Mouse (Mus musculus) gastrocnemius, postnatal 14 days (tissue): ENCODE measurements around the gene Btf3. TPM values are rescaled to one million over a fixed set of nuclear protein-coding genes. Genes with fewer than 3 reads are reported as not detected.
A peak's percentile ranks its signal among the peaks of the same experiment; 100 is the strongest.

Experiments
- DNase-seq: peaks from one replicate; pipeline ENCODE4 v3.0.0; 2021; ENCODE audit warnings: mixed read lengths
- intact Hi-C: fragments of 180-260 bp; cut with DNase I; formaldehyde crosslinking; loops from one replicate; pipeline ENCODE4 v1.15.1; 2025; ENCODE audit warnings: low total_unique reads
- total RNA-seq, 2 experiments: library from RNA; stranded (reverse); gene quantifications; 2 replicates each; pipeline ENCODE4 v1.2.3; 2021

The Btf3 gene
- total RNA-seq, 2 experiments from 2014 or later: 243 to 260 TPM

DNA sequence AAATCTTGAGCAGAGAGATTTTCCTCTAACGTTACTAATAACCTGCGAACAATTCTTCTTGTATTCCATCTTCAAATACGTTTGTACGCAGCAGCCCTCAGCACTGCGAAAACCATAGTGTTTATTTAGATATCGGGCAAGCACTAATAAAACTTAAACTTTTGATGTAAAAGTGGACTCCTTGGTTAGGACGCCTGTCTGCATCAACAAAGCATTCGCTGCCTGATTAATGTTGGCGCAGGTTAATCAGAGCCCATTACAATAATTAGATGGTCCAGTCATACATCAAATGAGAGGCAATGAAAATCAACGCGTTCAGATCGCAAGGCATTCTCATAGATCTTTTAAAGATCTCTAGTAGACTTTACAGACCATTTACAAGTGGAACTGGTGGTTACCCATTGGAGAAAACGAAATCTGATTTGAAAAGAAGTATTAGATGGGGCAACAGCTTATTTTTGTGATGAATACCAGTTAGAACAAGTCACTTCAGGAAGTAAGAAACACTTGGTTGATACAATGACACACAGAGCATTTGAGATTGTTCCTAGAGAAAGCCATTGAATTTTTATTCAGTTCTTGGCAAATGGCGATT is 35.7 kb upstream of the Btf3 start:
- DNase-seq: no peak
- intact Hi-C loops: loop anchor here (10.0 kb wide), 2 partner anchors 152 to 232 kb away; no protein-coding TSS in a partner anchor

DNA sequence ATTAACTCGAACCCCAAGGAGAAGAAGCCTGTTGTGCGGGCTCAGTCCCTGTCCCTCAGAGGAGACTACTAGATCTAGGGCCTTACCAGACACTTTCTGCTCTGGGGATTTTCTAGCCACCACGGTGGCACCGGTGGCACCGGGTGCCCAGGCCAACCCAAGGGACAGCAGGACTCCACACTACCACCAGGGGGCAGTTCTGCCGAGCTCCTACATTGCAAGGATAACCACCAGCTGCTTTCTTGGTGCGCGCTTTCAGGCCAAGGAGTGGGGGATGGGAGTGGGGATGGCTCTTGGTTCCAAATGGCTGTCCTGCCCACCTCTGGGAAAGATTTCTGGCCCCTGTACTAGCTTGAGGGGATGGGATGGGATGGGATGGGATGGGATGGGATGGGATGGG is 34.7 kb upstream of the Btf3 start:
- intact Hi-C loops: loop anchor here (10.0 kb wide), 2 partner anchors 153 to 233 kb away; no protein-coding TSS in a partner anchor
- peak; percentile 33 for DNase-seq

DNA sequence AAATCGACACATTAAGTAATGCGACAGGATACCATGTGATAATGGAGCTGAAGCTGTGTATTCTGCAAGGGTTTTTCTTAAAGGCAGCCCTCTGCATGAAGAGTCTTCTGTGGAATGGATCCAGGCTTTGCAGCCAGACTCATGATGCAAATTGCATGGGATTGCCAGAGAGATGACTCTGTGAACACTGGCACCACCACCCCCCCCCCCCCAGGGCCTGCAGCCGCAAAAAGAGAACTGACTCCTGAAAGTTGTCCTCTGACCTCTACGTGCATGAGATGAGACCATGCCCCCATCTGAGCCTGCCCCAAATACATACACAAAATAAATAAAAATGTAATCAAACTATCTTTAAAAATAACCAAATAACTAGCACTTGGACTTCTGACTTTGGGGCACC is 32.7 kb upstream of the Btf3 start:
- no peak for DNase-seq
- intact Hi-C loops: no loop called here

DNA sequence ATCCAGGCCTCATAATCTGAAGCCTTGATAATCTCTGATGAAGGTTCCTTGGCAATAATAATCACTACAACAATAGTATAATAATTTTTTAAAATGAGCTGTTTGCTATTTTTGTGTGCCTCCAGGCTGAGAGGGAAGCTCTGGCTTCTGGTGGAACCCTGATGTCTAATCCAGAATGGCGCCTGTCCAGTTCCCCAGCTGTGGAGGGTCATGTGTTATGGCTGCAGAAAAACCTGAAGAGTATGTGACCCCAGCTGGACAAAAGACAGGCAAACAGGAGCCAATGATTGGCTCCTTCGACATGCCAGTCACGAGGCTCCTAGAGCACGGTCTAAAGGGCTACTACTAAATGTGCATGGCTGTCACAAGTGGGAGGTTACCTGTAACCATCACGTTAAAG is 23.7 kb upstream of the Btf3 start:
- peak; percentile 44 for DNase-seq
- intact Hi-C loops: no loop called here

DNA sequence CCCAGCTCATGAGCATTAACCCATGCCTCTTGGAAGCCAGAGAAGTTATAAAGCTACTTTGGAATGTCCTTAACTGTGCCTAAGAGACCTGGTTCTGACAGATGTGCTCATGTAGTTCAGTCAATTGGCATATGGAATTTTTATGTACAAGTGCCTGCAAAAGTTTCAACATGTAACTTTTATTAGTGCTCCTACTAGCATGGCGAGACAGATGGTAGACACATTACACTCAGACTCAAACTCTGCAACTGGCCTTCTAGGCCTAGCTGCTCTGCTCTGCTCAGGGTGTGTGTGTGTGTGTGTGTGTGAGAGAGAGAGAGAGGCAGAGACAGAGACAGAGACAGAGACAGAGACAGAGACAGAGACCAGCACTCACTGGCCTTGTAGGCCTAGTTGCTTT is 19.4 kb upstream of the Btf3 start:
- DNase-seq: no peak

DNA sequence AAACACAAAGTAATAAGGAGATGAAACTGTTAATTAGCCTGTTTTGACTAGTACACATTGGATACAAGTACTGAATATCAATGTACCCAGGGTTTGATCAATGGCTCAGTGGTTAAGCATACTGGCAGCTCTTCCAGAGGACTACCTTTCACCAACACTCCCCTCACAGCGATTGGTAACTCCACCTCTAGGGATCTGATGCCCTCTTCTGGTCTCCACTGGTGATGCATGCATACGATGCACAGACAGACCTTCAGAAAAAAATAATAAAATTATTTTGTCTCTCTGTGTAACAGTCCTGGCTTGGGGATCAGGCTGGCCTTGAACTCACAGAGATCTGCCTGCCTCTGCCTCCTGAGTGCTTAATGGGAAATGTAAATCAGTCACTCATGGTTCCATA is 15.3 kb upstream of the Btf3 start:
- intact Hi-C loops: no loop called here
- peak; percentile 7 for DNase-seq

More for the DNA sequence above, 19.4 kb upstream of the Btf3 start:
- intact Hi-C loops: no loop called here

DNA sequence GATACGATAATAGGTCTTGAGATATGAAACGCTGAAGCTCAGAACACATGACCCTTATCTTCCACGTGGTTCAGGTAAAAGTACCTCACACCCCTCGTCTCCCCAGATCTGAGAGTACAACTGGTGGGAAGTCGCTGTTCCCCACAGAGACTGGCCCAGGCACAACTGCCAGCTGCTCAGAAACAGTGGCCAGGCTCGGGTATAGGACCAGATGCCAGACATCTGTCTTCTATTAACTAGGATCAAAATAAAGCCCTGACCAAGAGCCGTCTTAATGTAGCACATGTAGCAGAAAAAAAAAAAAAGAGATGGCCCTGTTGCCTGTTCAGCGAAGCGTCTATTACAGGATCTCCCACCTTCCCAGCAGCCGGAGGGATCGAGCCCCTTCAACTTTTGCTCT is 8.2 kb upstream of the Btf3 start:
- no peak for DNase-seq
- intact Hi-C loops: no loop called here

DNA sequence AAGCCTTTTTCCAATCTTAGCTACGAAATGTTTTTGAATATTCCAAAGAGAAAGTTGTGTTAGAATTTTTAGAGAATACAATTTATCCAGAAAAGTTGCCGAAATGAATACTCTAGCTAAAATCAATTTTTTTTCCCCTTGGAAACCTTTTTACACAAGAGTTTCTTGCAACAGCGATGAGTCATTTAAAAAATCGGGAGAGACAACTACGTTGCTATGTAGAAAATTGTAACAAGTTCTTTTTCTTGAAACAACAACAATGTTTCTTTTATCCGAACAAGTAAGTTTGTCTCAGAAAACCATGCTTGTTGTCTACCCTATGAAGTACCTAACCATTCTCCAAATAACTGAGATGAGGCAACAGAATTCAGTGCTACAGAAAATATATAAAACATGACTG is 1.1 kb upstream of the Btf3 start:
- intact Hi-C loops: no loop called here
- no peak for DNase-seq

DNA sequence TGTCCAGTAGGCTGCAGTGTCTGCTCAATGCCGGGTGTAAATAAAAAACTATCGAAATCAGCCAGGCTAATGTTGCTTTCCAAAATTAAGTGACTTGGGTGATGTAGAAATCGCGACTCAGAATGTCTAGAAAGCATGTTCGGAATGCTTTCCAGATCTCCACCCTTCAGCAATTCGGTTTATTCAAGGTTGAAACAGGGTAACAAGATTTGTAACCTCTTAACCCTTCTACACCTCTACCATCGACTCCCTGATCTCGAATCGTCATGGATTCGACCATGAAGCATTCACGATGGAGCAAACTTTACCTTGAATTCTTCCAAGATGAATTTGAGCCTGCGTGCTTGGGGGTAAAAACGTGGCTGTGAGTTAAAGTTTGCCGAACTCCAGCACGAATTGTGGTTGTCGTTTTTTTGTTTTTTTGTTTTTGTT is 456 bp upstream of the Btf3 start:
- intact Hi-C loops: no loop called here
- no peak for DNase-seq

DNA sequence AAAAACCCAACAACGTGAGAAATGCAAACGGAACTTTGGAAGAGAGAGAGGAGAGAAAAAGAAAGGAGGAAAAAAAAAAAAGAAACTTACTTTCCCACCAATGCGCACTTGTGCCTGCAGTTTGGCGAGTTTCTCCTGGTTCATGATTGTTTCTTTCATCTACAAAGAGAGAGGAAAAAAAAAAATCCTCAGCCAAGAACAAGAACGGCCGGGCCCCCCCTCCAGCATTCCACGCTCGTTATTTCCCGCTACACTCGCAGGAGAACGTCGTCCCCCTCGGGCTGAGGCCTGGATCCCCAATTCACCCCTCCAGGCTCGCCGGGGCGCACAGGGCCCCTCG is 696 bp downstream of the Btf3 start:
- no peak for DNase-seq
- intact Hi-C loops: no loop called here

DNA sequence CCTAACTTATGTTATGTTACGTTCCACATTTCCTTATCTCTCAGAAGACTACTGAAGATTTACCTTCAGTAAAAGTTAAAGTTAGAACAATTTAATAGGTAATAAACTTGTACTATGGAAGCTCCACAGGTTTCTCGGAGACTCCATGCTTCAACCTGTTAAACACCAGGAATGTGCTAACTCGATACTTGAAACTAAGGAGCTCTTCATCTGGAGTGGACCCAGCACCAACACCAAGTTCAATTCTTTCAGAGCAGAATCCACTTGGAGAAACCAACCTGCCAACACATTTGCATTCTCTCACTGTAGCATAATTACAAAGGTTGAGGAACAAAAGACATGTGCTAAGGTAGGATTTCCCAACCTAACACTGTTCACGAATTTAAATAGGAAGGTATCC is 1.7 kb downstream of the Btf3 start:
- intact Hi-C loops: no loop called here
- no peak for DNase-seq

DNA sequence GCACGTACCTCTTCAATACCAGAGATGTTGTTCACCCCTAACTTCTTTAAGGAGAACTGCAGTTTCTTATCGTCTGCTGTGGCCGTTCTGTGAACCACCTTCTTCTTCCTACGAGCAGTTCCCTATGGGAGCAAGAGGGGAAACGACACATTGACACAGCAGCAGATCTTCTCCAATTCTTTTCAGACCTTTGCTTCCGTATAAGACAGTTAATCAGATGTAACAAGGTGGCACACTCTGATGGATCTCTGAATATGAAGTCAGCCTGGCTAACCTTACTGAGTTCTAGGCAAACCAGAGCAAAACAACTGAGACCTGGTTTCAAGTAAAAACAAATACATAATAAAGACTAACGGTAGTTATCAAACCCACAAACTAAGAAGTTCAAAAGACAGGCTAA is 3.2 kb downstream of the Btf3 start:
- no peak for DNase-seq
- intact Hi-C loops: no loop called here

DNA sequence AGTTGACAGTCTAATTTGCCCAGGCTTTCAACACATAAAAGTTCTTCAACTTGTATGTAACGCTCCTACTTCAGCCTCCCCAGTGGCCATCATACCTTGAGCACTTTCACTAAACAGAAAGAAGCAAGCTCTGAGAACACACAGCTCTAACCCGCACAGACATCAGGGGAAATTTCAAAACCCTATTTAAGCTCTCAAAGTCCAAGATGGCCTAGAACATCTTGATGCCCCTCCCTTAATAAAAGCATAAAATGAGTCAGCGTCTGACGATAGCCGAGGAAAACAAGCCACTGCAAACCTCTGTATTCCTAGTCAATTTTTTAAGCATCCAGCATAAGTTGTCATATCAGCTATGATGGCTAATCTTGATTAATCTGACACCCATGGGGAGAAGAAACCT is 5.2 kb downstream of the Btf3 start:
- intact Hi-C loops: no loop called here
- DNase-seq: no peak

DNA sequence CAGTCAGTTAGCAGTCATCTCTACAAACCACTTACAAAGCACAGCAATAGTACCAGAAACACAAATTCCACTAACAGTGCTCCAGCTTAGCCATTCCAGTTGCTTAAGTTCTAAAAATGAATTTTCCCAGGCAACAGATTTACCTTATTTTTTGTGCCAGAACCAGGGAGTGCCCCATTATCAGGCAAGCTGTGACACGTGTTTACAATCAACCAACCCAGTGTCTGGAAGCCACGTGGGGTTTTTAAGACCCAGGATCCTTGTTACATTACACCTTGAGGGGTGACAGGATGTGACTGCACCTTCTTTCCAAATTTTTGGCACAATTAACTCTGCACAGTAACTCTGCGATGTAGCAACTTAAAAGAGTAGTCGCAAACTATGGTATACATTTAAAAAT is 8.1 kb downstream of the Btf3 start:
- intact Hi-C loops: no loop called here
- DNase-seq: no peak

DNA sequence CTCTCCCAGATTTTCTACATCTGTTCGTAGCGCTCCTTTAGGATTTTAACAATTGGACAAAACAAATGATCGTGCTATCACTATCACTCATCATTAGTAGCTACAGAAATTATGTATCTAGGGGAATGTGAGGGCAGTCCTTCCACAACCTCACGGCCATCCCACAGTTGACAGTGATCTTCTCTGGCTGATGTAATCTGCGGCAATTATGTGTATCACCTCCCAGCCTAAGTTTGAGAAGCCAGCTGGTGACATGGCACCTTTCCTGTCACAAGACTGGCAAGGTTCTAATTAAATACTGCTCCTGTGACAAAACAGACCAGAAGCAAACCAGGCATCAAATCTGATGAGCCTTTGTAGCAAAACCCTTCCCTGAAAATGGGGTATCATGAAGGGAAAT is 8.8 kb downstream of the Btf3 start:
- intact Hi-C loops: no loop called here
- DNase-seq: no peak

DNA sequence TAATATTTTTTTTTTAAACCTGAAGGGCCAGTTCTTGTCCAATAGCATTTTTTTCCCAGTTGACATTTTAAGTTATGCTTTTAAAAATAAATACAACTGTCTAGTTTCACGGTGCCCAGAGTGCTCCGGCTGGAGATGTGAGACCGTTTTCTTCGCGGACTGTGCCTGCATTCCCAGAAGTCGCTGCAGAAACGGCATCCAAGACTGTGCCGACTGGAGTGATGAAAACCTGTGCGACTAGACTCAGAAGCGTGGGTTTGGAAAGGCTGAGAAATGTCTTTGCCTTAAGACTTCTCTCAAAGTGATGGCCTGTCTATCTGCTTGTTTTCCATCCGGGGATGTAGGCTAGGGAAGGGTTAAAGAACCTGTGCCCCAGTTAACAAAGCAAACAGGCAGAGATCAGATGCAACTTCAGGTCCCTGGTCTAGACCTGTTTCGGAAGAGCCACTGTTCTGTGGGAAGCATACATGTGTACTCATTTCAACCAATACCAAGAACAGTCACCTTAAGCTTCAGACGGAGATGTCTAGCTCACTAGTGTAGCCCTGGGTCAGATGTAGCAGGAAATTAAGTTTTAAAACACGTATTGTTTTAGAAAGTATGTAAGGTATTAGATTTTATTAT is 9.8 kb downstream of the Btf3 start:
- DNase-seq: no peak
- intact Hi-C loops: no loop called here

DNA sequence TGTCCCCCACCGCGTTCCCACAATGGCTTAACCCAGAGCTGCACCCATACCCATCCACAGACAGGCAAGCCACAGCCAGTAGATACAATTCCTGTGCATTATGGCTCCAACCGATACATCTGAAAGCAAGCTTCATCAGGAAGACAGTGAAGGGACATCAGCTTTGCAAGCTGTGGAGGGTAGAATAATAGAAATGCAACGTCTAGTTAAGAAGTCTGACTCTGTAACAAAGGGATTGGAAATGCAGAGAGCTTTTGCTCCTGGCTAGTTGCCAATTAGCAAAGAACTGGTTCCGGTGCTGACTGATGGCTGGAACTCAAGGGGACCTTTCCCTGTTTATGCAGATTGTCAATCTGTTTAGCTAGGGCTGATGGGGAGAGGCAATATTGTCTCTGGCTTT is 10.4 kb downstream of the Btf3 start:
- intact Hi-C loops: no loop called here
- no peak for DNase-seq

DNA sequence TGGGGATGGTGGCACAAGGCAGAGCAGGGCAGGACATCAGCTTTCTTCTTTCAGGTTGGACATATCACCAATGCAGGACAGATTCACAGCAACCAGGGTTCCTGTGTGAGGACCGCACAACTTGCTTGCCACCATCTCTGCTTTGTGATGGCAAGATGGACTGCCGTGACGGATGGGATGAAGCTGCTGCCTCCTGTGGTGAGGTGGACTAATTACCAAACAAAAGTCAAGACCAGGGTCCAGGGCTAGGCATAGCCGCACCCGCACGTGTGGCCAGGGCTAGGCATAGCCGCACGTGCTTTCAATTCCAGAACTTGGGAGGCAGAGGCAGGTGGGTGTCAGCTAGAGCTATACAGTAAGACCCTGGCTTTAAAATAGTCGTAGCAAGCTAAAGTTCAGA is 11.5 kb downstream of the Btf3 start:
- intact Hi-C loops: no loop called here
- DNase-seq: no peak

DNA sequence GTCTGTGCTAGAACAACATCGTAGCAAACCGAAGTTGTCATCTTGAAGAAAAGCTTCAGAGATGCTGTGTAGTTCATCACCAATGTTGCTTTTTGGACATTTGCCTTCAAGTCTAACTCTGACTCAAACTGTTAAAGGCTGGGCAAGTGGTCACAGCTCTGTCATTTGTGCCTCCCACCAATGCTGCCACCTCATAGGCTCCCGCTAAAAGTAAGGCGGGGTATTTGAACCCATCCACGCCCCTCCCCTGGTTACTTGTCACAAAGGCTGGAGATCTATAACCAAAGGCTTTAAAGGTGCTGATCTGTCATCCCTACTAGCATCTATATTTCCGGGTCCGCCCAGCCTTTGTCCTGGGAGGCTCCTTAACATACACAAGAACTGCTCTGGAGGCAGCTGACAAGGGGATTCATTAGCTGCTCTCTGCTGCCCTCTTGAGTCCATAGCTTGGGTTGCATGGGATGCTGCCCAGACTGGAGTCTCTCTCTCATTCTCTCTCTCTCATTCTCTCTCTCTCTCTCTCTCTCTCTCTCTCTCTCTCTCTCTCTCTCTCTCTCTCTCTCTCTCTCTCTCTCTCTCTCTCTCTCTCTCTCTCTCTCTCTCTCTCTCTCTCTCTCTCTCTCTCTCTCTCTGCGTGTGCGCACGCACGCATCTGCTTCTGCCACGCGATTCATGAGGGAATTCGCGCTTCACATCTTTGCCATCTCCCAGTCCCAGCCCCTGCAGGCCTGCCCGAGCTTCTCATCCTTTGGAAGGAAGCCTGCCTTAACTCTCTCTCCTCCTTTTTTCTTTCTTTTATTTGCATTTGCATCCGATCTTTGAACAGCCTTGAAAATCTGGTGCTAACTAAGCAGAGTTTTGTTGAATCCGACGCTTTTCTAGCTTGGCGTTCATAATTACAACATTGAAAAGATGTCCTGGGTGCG is 17.7 kb downstream of the Btf3 start:
- intact Hi-C loops: no loop called here
- DNase-seq: peak; percentile 54

DNA sequence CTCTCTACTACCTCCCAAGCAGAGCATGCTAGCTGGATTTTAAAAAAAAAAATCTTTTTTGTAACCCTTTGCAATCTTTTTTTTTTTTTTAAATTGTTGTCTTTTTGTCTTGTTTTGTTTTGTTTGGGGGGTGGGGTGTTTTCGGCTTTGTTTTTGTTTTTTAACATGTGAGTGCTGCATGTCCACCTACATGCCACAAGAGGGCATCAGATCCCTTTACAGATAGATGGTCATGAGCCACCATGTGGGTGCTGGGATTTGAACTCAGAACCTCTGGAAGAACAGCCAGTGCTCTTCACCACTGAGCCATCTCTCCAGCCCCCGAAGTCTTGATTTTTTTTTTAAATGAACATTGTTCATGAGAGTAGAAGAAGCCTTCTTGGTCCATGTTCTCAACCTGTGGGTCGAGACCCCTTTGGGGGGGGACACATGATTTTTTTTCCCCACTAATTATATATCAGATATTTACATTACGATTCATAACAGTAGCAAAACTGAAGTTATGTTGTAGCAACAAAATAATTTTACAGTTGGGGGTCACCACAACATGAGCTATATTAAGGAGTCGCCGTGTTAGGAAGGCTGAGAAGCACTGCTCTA is 18.8 kb downstream of the Btf3 start:
- intact Hi-C loops: no loop called here

More for the DNA sequence above, 18.8 kb downstream of the Btf3 start:
- no peak for DNase-seq
